Mouse (Mus musculus) MEL (cell line): ENCODE data around the gene Klra10.
A peak's percentile ranks its signal among the peaks of the same experiment; 100 is the strongest.

Experiments
- CTCF ChIP-seq, 3 experiments: IDR thresholded peaks in 2 of 3; conservative IDR thresholded peaks in 1 of 3; 2 replicates each; pipeline ENCODE4 v1.5.1; 2011 to 2012; ENCODE audit warnings: low read length in 3 of 3, low read depth in 2 of 3, mild to moderate bottlenecking in 2 of 3, improper control_type of control experiment in 1 of 3, inconsistent platforms in 1 of 3, mixed read lengths in 1 of 3, moderate library complexity in 1 of 3; ENCODE audit not compliant: control insufficient read depth in 1 of 3, insufficient read depth in 1 of 3, poor library complexity in 1 of 3, severe bottlenecking in 1 of 3
- GATA1 ChIP-seq: IDR thresholded peaks from 2 replicates; pipeline ENCODE4 v1.6.1; 2011; ENCODE audit warnings: low read depth, low read length, improper control_type of control experiment
- MAX ChIP-seq: IDR thresholded peaks from 2 replicates; pipeline ENCODE4 v1.6.1; 2011; ENCODE audit warnings: low read length, improper control_type of control experiment
- NELFE ChIP-seq: IDR thresholded peaks from 2 replicates; pipeline ENCODE4 v1.6.1; 2011; ENCODE audit warnings: low read depth, low read length, improper control_type of control experiment

- TF ChIP-seq MAX: no peak
- TF ChIP-seq CTCF (IDR thresholded peaks at IDR 0.05 in 2 of 3, conservative IDR thresholded peaks at IDR 0.05 in 1 of 3; ENCODE audit: control insufficient read depth in 1 of 3, insufficient read depth in 1 of 3, low read depth in 2 of 3, low read length in 3 of 3, poor library complexity in 1 of 3, severe bottlenecking in 1 of 3): no peak
- TF ChIP-seq GATA1: peak; percentile 70
- TF ChIP-seq NELFE: no peak
These were observed 45.1 kb downstream of the Klra10 start for GRCm38 (mm10) chr6:130236635-130237034.
